Mouse (Mus musculus) NIH3T3 (cell line): ENCODE results near the gene Cbl.
A peak's percentile ranks its signal among the peaks of the same experiment; 100 is the strongest.

Experiments
- DNase-seq: peaks from one replicate; pipeline ENCODE4 v3.0.0-alpha.2; 2012; ENCODE audit warnings: low read depth

Gene Cbl

GRCm38 (mm10) chr9:44233802-44234478 is at the start of gene Cbl:
Cbl (minus strand) TSS chr9:44234049.
- DNase-seq, result peak; percentile 99

- DNase-seq, result no peak
Measured at GRCm38 (mm10) chr9:44283183-44283582, 49.3 kb upstream of the Cbl start.

- DNase-seq, result no peak
Measured at GRCm38 (mm10) chr9:44269973-44270372, 36.1 kb upstream of the Cbl start.

GRCm38 (mm10) chr9:44269077-44269476 is 35.2 kb upstream of the Cbl start:
- DNase-seq, result peak; percentile 22

GRCm38 (mm10) chr9:44268432-44268831 is 34.6 kb upstream of the Cbl start, which contains the start of gene Nlrx1:
Nlrx1 (minus strand) TSS chr9:44268599.
- DNase-seq, result no peak

GRCm38 (mm10) chr9:44268027-44268360 is 34.1 kb upstream of the Cbl start:
- peak; percentile 4 for DNase-seq

GRCm38 (mm10) chr9:44267319-44268026 is 33.6 kb upstream of the Cbl start:
- no peak for DNase-seq

GRCm38 (mm10) chr9:44266478-44267226 is 32.8 kb upstream of the Cbl start:
- DNase-seq, result no peak

- no peak for DNase-seq
Measured at GRCm38 (mm10) chr9:44261388-44261787, 27.5 kb upstream of the Cbl start.

- no peak for DNase-seq
Measured at GRCm38 (mm10) chr9:44259014-44259413, 25.2 kb upstream of the Cbl start.

GRCm38 (mm10) chr9:44256213-44256612 is 22.4 kb upstream of the Cbl start:
- no peak for DNase-seq

- no peak for DNase-seq
Measured at GRCm38 (mm10) chr9:44255136-44255521, 21.3 kb upstream of the Cbl start.

- no peak for DNase-seq
Measured at GRCm38 (mm10) chr9:44254508-44255135, 20.8 kb upstream of the Cbl start.

GRCm38 (mm10) chr9:44253441-44253840 is 19.6 kb upstream of the Cbl start:
- no peak for DNase-seq

- DNase-seq, result no peak
Measured at GRCm38 (mm10) chr9:44251314-44251713, 17.5 kb upstream of the Cbl start, which contains the start of gene Pdzd3. Pdzd3 (minus strand) TSS chr9:44251471.

- no peak for DNase-seq
Measured at GRCm38 (mm10) chr9:44250445-44250844, 16.6 kb upstream of the Cbl start.

GRCm38 (mm10) chr9:44249181-44250146 is 15.6 kb upstream of the Cbl start:
- peak; percentile 67 for DNase-seq

GRCm38 (mm10) chr9:44247907-44248306 is 14.1 kb upstream of the Cbl start:
- no peak for DNase-seq

GRCm38 (mm10) chr9:44243621-44244020 is 9.8 kb upstream of the Cbl start:
- DNase-seq, result no peak

GRCm38 (mm10) chr9:44241418-44241817 is 7.6 kb upstream of the Cbl start:
- no peak for DNase-seq

GRCm38 (mm10) chr9:44240911-44241310 is 7.1 kb upstream of the Cbl start:
- no peak for DNase-seq
